Mouse (Mus musculus): ENCODE data around the gene Itgae. TPM values are rescaled to one million over a fixed set of nuclear protein-coding genes. Genes with fewer than 3 reads are reported as not detected.

Gene Itgae
- polyA plus RNA-seq, 1 experiment from 2014 or later, result 0.14 TPM

- Histone ChIP-seq H3K9ac (ENCODE audit: low read depth, low read length) (no peak overlapping the region), H3K27me3 (ENCODE audit: insufficient read depth, low read length) (no peaks in the 10 kb centered on the region), H3K4me2 (ENCODE audit: low read length) (no peak overlapping the region), H3K36me3 (ENCODE audit: insufficient read depth, low read length) (no peaks in the 10 kb centered on the region), H3K4me1 (replicated peaks; ENCODE audit: insufficient read depth, low read length) (no peaks in the 10 kb centered on the region), H3K27ac (no peak overlapping the region), H3K9me3 (replicated peaks; ENCODE audit: low read length) (no peaks in the 10 kb centered on the region), H3K4me3 (replicated peaks; ENCODE audit: low read depth, low read length) (no peak overlapping the region)
- DNase-seq (ENCODE audit: low spot score) (no peak), ATAC-seq (replicated peaks; ENCODE audit: low FRiP score, low read depth) (no peak)
- no peak for TF ChIP-seq CTCF (IDR thresholded peaks at IDR 0.05; ENCODE audit: low read depth)
- 79% methylated on average over 3 of the region's 3 CpGs for WGBS
These were observed 19.6 kb downstream of the Itgae start for GRCm38 (mm10) chr11:73109941-73110340.

- TF ChIP-seq CTCF (IDR thresholded peaks at IDR 0.05; ENCODE audit: low read depth), result no peak
- WGBS, result 61% methylated on average over 6 of the region's 6 CpGs
These were observed 21.0 kb downstream of the Itgae start for GRCm38 (mm10) chr11:73111414-73111813.

GRCm38 (mm10) chr11:73126495-73126894, 36.1 kb downstream of the Itgae start:
- Histone ChIP-seq H3K9me3 (replicated peaks; ENCODE audit: low read length) (no peaks in the 10 kb centered on the region), H3K27ac (no peak overlapping the region), H3K4me2 (ENCODE audit: low read length) (no peak overlapping the region), H3K27me3 (ENCODE audit: insufficient read depth, low read length) (no peaks in the 10 kb centered on the region), H3K4me1 (replicated peaks; ENCODE audit: insufficient read depth, low read length) (no peaks in the 10 kb centered on the region), H3K36me3 (ENCODE audit: insufficient read depth, low read length) (no peaks in the 10 kb centered on the region), H3K9ac (ENCODE audit: low read depth, low read length) (no peak overlapping the region), H3K4me3 (replicated peaks; ENCODE audit: low read depth, low read length) (no peak overlapping the region)
- no peak for TF ChIP-seq CTCF (IDR thresholded peaks at IDR 0.05; ENCODE audit: low read depth)
- DNase-seq (ENCODE audit: low spot score) (no peak), ATAC-seq (replicated peaks; ENCODE audit: low FRiP score, low read depth) (no peak)
- WGBS, result 92% methylated on average over 6 of the region's 6 CpGs

More at GRCm38 (mm10) chr11:73111414-73111813, 21.0 kb downstream of the Itgae start:
- no peaks in the 10 kb centered on the region for H3K9me3 ChIP-seq (replicated peaks; ENCODE audit: low read length)
- no peak overlapping the region for H3K4me3 ChIP-seq (replicated peaks; ENCODE audit: low read depth, low read length)
- H3K9ac ChIP-seq (ENCODE audit: low read depth, low read length), result no peak overlapping the region
- H3K27ac ChIP-seq, result no peak overlapping the region
- no peak for DNase-seq (ENCODE audit: low spot score)
- no peaks in the 10 kb centered on the region for H3K36me3 ChIP-seq (ENCODE audit: insufficient read depth, low read length)
- ATAC-seq (replicated peaks; ENCODE audit: low FRiP score, low read depth), result no peak
- H3K27me3 ChIP-seq (ENCODE audit: insufficient read depth, low read length), result no peaks in the 10 kb centered on the region
- H3K4me1 ChIP-seq (replicated peaks; ENCODE audit: insufficient read depth, low read length), result no peaks in the 10 kb centered on the region
- no peak overlapping the region for H3K4me2 ChIP-seq (ENCODE audit: low read length)

GRCm38 (mm10) chr11:73131020-73131419, 40.6 kb downstream of the Itgae start:
- Histone ChIP-seq H3K4me3 (replicated peaks; ENCODE audit: low read depth, low read length) (no peak overlapping the region), H3K27me3 (ENCODE audit: insufficient read depth, low read length) (no peaks in the 10 kb centered on the region), H3K4me1 (replicated peaks; ENCODE audit: insufficient read depth, low read length) (0 out of 2 replicates have a peak, but pooled peaks cover 3% of the 10 kb centered on the region), H3K27ac (no peak overlapping the region), H3K36me3 (ENCODE audit: insufficient read depth, low read length) (no peaks in the 10 kb centered on the region), H3K9me3 (replicated peaks; ENCODE audit: low read length) (no peaks in the 10 kb centered on the region), H3K4me2 (ENCODE audit: low read length) (no peak overlapping the region), H3K9ac (ENCODE audit: low read depth, low read length) (no peak overlapping the region)
- ATAC-seq (replicated peaks; ENCODE audit: low FRiP score, low read depth) (no peak), DNase-seq (ENCODE audit: low spot score) (no peak)
- 76% methylated on average over 7 of the region's 7 CpGs for WGBS
- TF ChIP-seq CTCF (IDR thresholded peaks at IDR 0.05; ENCODE audit: low read depth), result peak; percentile 56

- ATAC-seq (replicated peaks; ENCODE audit: low FRiP score, low read depth) (no peak), DNase-seq (ENCODE audit: low spot score) (no peak)
- Histone ChIP-seq H3K9me3 (replicated peaks; ENCODE audit: low read length) (no peaks in the 10 kb centered on the region), H3K4me3 (replicated peaks; ENCODE audit: low read depth, low read length) (no peak overlapping the region), H3K4me1 (replicated peaks; ENCODE audit: insufficient read depth, low read length) (peaks cover 10% of the 10 kb centered on the region; the same call in 1 of the 2 replicates), H3K4me2 (ENCODE audit: low read length) (no peak overlapping the region), H3K9ac (ENCODE audit: low read depth, low read length) (no peak overlapping the region), H3K27me3 (ENCODE audit: insufficient read depth, low read length) (no peaks in the 10 kb centered on the region), H3K36me3 (ENCODE audit: insufficient read depth, low read length) (no peaks in the 10 kb centered on the region), H3K27ac (no peak overlapping the region)
- TF ChIP-seq CTCF (IDR thresholded peaks at IDR 0.05; ENCODE audit: low read depth), result no peak
- WGBS, result 97% methylated on average over 6 of the region's 6 CpGs
These were observed 42.6 kb downstream of the Itgae start for GRCm38 (mm10) chr11:73132999-73133398.

GRCm38 (mm10) chr11:73134222-73134621, 43.8 kb downstream of the Itgae start:
- TF ChIP-seq CTCF (IDR thresholded peaks at IDR 0.05; ENCODE audit: low read depth), result no peak
- Histone ChIP-seq H3K9ac (ENCODE audit: low read depth, low read length) (no peak overlapping the region), H3K27ac (no peak overlapping the region), H3K4me1 (replicated peaks; ENCODE audit: insufficient read depth, low read length) (peaks cover 10% of the 10 kb centered on the region; the same call in 1 of the 2 replicates), H3K27me3 (ENCODE audit: insufficient read depth, low read length) (no peaks in the 10 kb centered on the region), H3K4me3 (replicated peaks; ENCODE audit: low read depth, low read length) (no peak overlapping the region), H3K36me3 (ENCODE audit: insufficient read depth, low read length) (no peaks in the 10 kb centered on the region), H3K4me2 (ENCODE audit: low read length) (no peak overlapping the region), H3K9me3 (replicated peaks; ENCODE audit: low read length) (no peaks in the 10 kb centered on the region)
- WGBS, result 70% methylated on average over 5 of the region's 5 CpGs
- ATAC-seq (replicated peaks; ENCODE audit: low FRiP score, low read depth) (no peak), DNase-seq (ENCODE audit: low spot score) (no peak)

- 49% methylated on average over 6 of the region's 6 CpGs for WGBS
- ATAC-seq (replicated peaks; ENCODE audit: low FRiP score, low read depth), result no peak
- DNase-seq (ENCODE audit: low spot score), result no peak
- Histone ChIP-seq H3K9me3 (replicated peaks; ENCODE audit: low read length) (no peaks in the 10 kb centered on the region), H3K4me1 (replicated peaks; ENCODE audit: insufficient read depth, low read length) (peaks cover 10% of the 10 kb centered on the region; the same call in 1 of the 2 replicates), H3K36me3 (ENCODE audit: insufficient read depth, low read length) (no peaks in the 10 kb centered on the region), H3K27me3 (ENCODE audit: insufficient read depth, low read length) (no peaks in the 10 kb centered on the region), H3K4me2 (ENCODE audit: low read length) (peak overlapping the region; percentile 86), H3K9ac (ENCODE audit: low read depth, low read length) (no peak overlapping the region; the same call in 1 of the 2 replicates), H3K27ac (no peak overlapping the region), H3K4me3 (replicated peaks; ENCODE audit: low read depth, low read length) (peak overlapping the region; percentile 90)
- TF ChIP-seq CTCF (IDR thresholded peaks at IDR 0.05; ENCODE audit: low read depth), result no peak
These were observed 46.2 kb downstream of the Itgae start for GRCm38 (mm10) chr11:73136587-73136986.
